Mouse (Mus musculus) bone marrow macrophage, adult 2 months (primary cell): ENCODE data around the gene Ildr1.

Experiments
- CTCF ChIP-seq: IDR thresholded peaks from 2 replicates; pipeline ENCODE4 v1.5.1; 2012; ENCODE audit warnings: low read depth, mild to moderate bottlenecking, low read length, moderate library complexity
- POLR2A ChIP-seq: IDR thresholded peaks from 2 replicates; pipeline ENCODE4 v1.6.1; 2012; ENCODE audit warnings: mild to moderate bottlenecking, low read depth, low read length, borderline replicate concordance

- TF ChIP-seq CTCF, result no peak
- no peak for TF ChIP-seq POLR2A
Observed at GRCm38 (mm10) chr16:36770191-36770771, 76.5 kb downstream of the Ildr1 start.
